Mouse (Mus musculus) midbrain, embryonic 14.5 days (tissue): Measurements from ENCODE around the gene Insig1. TPM values are rescaled to one million over a fixed set of nuclear protein-coding genes. Genes with fewer than 3 reads are reported as not detected.

Experiments
- ATAC-seq: fragments of 200-750 bp; cut with Nextera tagmentation; 2 replicates; pipeline ENCODE4 v1.8.0; 2017; ENCODE audit warnings: moderate number of reproducible peaks, moderate library complexity; ENCODE audit not compliant: low FRiP score, low TSS enrichment
- DNase-seq: peaks from one replicate; pipeline ENCODE4 v3.0.0-alpha.2; 2015
- H3K27ac ChIP-seq: fragments of 300-500 bp; sonication (generic); replicated peaks from 2 replicates; pipeline ENCODE4 v1.5.1; 2014; ENCODE audit warnings: mild to moderate bottlenecking, low read depth, low read length, moderate library complexity
- H3K27me3 ChIP-seq: fragments of 300-500 bp; sonication (generic); 2 replicates; pipeline ENCODE4 v1.6.1; 2014; ENCODE audit warnings: low read length, control low read depth, mixed read lengths; ENCODE audit not compliant: control insufficient read depth, insufficient read depth
- H3K36me3 ChIP-seq: fragments of 300-500 bp; sonication (generic); 2 replicates; pipeline ENCODE4 v1.6.1; 2014; ENCODE audit warnings: low read length, control low read depth; ENCODE audit not compliant: control insufficient read depth, insufficient read depth
- H3K4me1 ChIP-seq: fragments of 300-500 bp; sonication (generic); 2 replicates; pipeline ENCODE4 v1.6.1; 2014; ENCODE audit warnings: mild to moderate bottlenecking, antibody characterized with exemption, low read length, control low read depth; ENCODE audit not compliant: control insufficient read depth, insufficient read depth
- H3K4me2 ChIP-seq: fragments of 300-500 bp; sonication (generic); 2 replicates; pipeline ENCODE4 v1.6.1; 2014; ENCODE audit warnings: mild to moderate bottlenecking, low read length, moderate library complexity
- H3K4me3 ChIP-seq: fragments of 300-500 bp; sonication (generic); replicated peaks from 2 replicates; pipeline ENCODE4 v1.5.1; 2014; ENCODE audit warnings: low read depth, low read length
- H3K9ac ChIP-seq: fragments of 300-500 bp; sonication (generic); replicated peaks from 2 replicates; pipeline ENCODE4 v1.6.1; 2014; ENCODE audit warnings: mild to moderate bottlenecking, low read length, moderate library complexity
- H3K9me3 ChIP-seq: fragments of 300-500 bp; sonication (generic); 2 replicates; pipeline ENCODE4 v1.6.1; 2016; ENCODE audit warnings: low read length, control low read depth, mixed read lengths; ENCODE audit not compliant: control insufficient read depth
- WGBS: fragments of 180-500 bp; shearing (Covaris S2); extraction: QIAGEN DNeasy Blood & Tissue Kit; methylation state at CpG from one replicate; pipeline ENCODE4 v1.1.7; 2014; 5-methylcytosine and 5-hydroxymethylcytosine counted together
- polyA plus RNA-seq: library from polyadenylated mRNA; unstranded; fragments of >200 nt; fragmentation: Nextera tagmentation; extraction: Ambion mirVana; gene quantifications from 2 replicates; pipeline ENCODE4 v1.2.1, GENCODE M21; 2014

Gene Insig1
- polyA plus RNA-seq, 1 experiment from 2014 or later = 94.3 TPM

GRCm38 (mm10) chr5:28093874-28094273 lies 22.7 kb downstream of the Insig1 start:
- no peaks in the 10 kb centered on the region for H3K9me3 ChIP-seq
- H3K36me3 ChIP-seq = no peaks in the 10 kb centered on the region
- H3K27me3 ChIP-seq = no peaks in the 10 kb centered on the region
- H3K4me1 ChIP-seq = no peaks in the 10 kb centered on the region
- H3K9ac ChIP-seq = no peak overlapping the region
- no peak overlapping the region for H3K27ac ChIP-seq
- DNase-seq (peak; percentile 91), ATAC-seq (peak; percentile 53; the same call in 1 of the 2 replicates)
- no peak overlapping the region for H3K4me3 ChIP-seq
- WGBS = 24% methylated on average over 4 of the region's 4 CpGs
- H3K4me2 ChIP-seq = no peak overlapping the region

- no peaks in the 10 kb centered on the region for H3K27me3 ChIP-seq
- WGBS = 78% methylated on average over 3 of the region's 3 CpGs
- DNase-seq (no peak), ATAC-seq (no peak)
- H3K4me2 ChIP-seq = no peak overlapping the region
- no peaks in the 10 kb centered on the region for H3K4me1 ChIP-seq
- H3K4me3 ChIP-seq = no peak overlapping the region
- H3K9me3 ChIP-seq = no peaks in the 10 kb centered on the region
- no peak overlapping the region for H3K27ac ChIP-seq
- H3K36me3 ChIP-seq = no peaks in the 10 kb centered on the region
- no peak overlapping the region for H3K9ac ChIP-seq
Measured at GRCm38 (mm10) chr5:28094393-28094792, 23.2 kb downstream of the Insig1 start.

- Histone ChIP-seq H3K4me2 (no peak overlapping the region), H3K27ac (no peak overlapping the region), H3K4me1 (no peaks in the 10 kb centered on the region), H3K9me3 (no peaks in the 10 kb centered on the region), H3K9ac (no peak overlapping the region), H3K4me3 (no peak overlapping the region), H3K36me3 (no peaks in the 10 kb centered on the region), H3K27me3 (no peaks in the 10 kb centered on the region)
- no peak for DNase-seq
- 86% methylated on average over 6 of the region's 6 CpGs for WGBS
- ATAC-seq = no peak
Measured at GRCm38 (mm10) chr5:28094846-28095245, 23.7 kb downstream of the Insig1 start.

- H3K4me3 ChIP-seq = no peak overlapping the region
- no peak overlapping the region for H3K27ac ChIP-seq
- H3K36me3 ChIP-seq = no peaks in the 10 kb centered on the region
- no peaks in the 10 kb centered on the region for H3K27me3 ChIP-seq
- H3K4me1 ChIP-seq = no peaks in the 10 kb centered on the region
- 66% methylated on average over 2 of the region's 2 CpGs for WGBS
- no peaks in the 10 kb centered on the region for H3K9me3 ChIP-seq
- DNase-seq = no peak
- ATAC-seq = no peak
- H3K9ac ChIP-seq = no peak overlapping the region
- H3K4me2 ChIP-seq = no peak overlapping the region
Measured at GRCm38 (mm10) chr5:28095671-28096070, 24.5 kb downstream of the Insig1 start.

- no peak overlapping the region for H3K27ac ChIP-seq
- H3K4me2 ChIP-seq = no peak overlapping the region
- no peak overlapping the region for H3K9ac ChIP-seq
- WGBS = 74% methylated on average over 4 of the region's 4 CpGs
- DNase-seq (no peak), ATAC-seq (no peak)
- H3K27me3 ChIP-seq = no peaks in the 10 kb centered on the region
- H3K4me3 ChIP-seq = no peak overlapping the region
- no peaks in the 10 kb centered on the region for H3K36me3 ChIP-seq
- H3K4me1 ChIP-seq = no peaks in the 10 kb centered on the region
- no peaks in the 10 kb centered on the region for H3K9me3 ChIP-seq
Measured at GRCm38 (mm10) chr5:28106966-28107365, 35.8 kb downstream of the Insig1 start.

GRCm38 (mm10) chr5:28107974-28108373 lies 36.8 kb downstream of the Insig1 start:
- Histone ChIP-seq H3K9ac (no peak overlapping the region), H3K4me3 (no peak overlapping the region), H3K27me3 (no peaks in the 10 kb centered on the region), H3K4me2 (no peak overlapping the region), H3K9me3 (no peaks in the 10 kb centered on the region), H3K27ac (no peak overlapping the region), H3K36me3 (no peaks in the 10 kb centered on the region), H3K4me1 (no peaks in the 10 kb centered on the region)
- ATAC-seq = no peak
- DNase-seq = no peak
- WGBS = 89% methylated on average over 6 of the region's 6 CpGs

- ATAC-seq (no peak), DNase-seq (no peak)
- no peaks in the 10 kb centered on the region for H3K27me3 ChIP-seq
- no peak overlapping the region for H3K4me2 ChIP-seq
- H3K4me1 ChIP-seq = no peaks in the 10 kb centered on the region
- H3K27ac ChIP-seq = no peak overlapping the region
- no peak overlapping the region for H3K9ac ChIP-seq
- no peaks in the 10 kb centered on the region for H3K36me3 ChIP-seq
- H3K9me3 ChIP-seq = no peaks in the 10 kb centered on the region
- 66% methylated on average over 2 of the region's 2 CpGs for WGBS
- no peak overlapping the region for H3K4me3 ChIP-seq
Measured at GRCm38 (mm10) chr5:28110881-28111280, 39.7 kb downstream of the Insig1 start.

- peak; percentile 44 for DNase-seq
- 5% methylated on average over 13 of the region's 13 CpGs for WGBS
- Histone ChIP-seq H3K9me3 (no peaks in the 10 kb centered on the region), H3K36me3 (no peaks in the 10 kb centered on the region), H3K27me3 (peaks cover 35% of the 10 kb centered on the region), H3K4me2 (peak overlapping the region; percentile 69), H3K4me1 (0 out of 2 replicates have a peak, but pooled peaks cover 8% of the 10 kb centered on the region), H3K4me3 (peak overlapping the region; percentile 39), H3K9ac (peak overlapping the region; percentile 54; the same call in 1 of the 2 replicates), H3K27ac (peak overlapping the region; percentile 79)
- ATAC-seq = 0 out of 2 replicates have a peak, but pooled peaks have one; percentile 47
Measured at GRCm38 (mm10) chr5:28117251-28117880, 46.2 kb downstream of the Insig1 start.

GRCm38 (mm10) chr5:28117882-28118530 lies 46.8 kb downstream of the Insig1 start:
- H3K27ac ChIP-seq = peak overlapping the region; percentile 79
- peaks cover 39% of the 10 kb centered on the region for H3K27me3 ChIP-seq
- WGBS = 1% methylated on average over 30 of the region's 30 CpGs
- peaks cover 8% of the 10 kb centered on the region; the same call in 1 of the 2 replicates for H3K4me1 ChIP-seq
- H3K4me3 ChIP-seq = peak overlapping the region; percentile 39
- peak overlapping the region; percentile 69 for H3K4me2 ChIP-seq
- H3K9me3 ChIP-seq = no peaks in the 10 kb centered on the region
- ATAC-seq = 0 out of 2 replicates have a peak, but pooled peaks have one; percentile 13
- peak overlapping the region; percentile 54 for H3K9ac ChIP-seq
- H3K36me3 ChIP-seq = no peaks in the 10 kb centered on the region
- peak; percentile 66 for DNase-seq
